Mouse (Mus musculus): ENCODE data around the gene Gm17455. TPM values are rescaled to one million over a fixed set of nuclear protein-coding genes. Genes with fewer than 3 reads are reported as not detected.

Gm17455 gene
- polyA plus RNA-seq, 1 experiment from 2014 or later, result 9.0 TPM

DNA sequence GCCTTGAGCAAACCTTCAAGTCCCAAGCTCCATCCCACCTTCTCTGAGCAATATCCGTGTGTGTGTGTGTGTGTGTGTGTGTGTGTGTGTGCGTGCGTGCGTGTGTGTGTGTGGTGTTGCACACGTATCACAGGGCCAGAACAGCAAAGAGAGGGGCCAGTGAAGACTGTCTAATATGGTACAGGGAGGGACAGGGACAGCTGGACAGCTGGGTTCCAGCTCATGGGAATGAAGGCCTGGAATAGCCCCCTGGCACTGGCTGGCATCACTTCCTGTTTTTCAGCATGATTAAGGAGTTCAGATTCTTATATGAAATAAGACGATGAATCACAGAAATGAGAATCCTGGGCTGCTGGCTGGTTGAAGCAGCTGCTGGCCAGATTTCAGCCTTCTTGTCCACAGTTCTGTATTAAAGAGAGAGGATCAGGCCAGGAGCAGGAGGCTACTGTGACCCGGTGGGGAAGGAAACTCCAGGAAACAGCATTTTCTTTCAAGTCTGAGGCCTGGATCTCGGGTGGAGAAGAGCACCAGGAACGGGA lies 20.0 kb upstream of the Gm17455 start:
- Histone ChIP-seq H3K27ac (no peak overlapping the region; the same call in 1 of the 2 replicates), H3K27me3 (no peaks in the 10 kb centered on the region), H3K9ac (no peak overlapping the region), H3K9me3 (replicated peaks) (no peaks in the 10 kb centered on the region), H3K4me1 (no peaks in the 10 kb centered on the region), H3K4me2 (replicated peaks) (no peak overlapping the region), H3K4me3 (no peak overlapping the region), H3K36me3 (no peaks in the 10 kb centered on the region)
- no peak for ATAC-seq (ENCODE audit: low FRiP score)
- 76% methylated on average over 9 of the region's 9 CpGs for WGBS

DNA sequence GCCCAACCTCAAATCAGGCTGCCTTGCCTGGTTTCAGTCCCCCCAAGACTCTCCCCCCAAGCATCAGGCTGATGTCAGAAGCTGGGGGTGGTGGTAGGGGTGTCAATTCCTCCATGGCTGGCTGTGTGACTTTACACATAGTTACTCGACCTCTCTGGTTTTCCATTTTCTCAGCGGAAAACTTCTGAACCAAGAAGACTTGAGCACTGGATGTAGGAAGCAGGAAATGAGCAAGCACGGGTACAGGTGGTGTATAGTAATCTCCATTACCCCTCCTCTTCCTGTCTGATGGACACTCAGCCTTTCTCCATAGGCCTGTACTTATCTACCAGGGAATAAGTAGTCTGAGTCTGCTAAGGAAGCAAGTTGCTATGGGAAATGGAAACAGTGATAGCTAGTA lies 19.3 kb upstream of the Gm17455 start:
- ATAC-seq (ENCODE audit: low FRiP score), result no peak
- Histone ChIP-seq H3K27me3 (no peaks in the 10 kb centered on the region), H3K9ac (no peak overlapping the region), H3K4me1 (no peaks in the 10 kb centered on the region), H3K27ac (no peak overlapping the region; the same call in 1 of the 2 replicates), H3K4me3 (no peak overlapping the region), H3K4me2 (replicated peaks) (no peak overlapping the region), H3K36me3 (no peaks in the 10 kb centered on the region), H3K9me3 (replicated peaks) (no peaks in the 10 kb centered on the region)
- 70% methylated on average over 3 of the region's 3 CpGs for WGBS

DNA sequence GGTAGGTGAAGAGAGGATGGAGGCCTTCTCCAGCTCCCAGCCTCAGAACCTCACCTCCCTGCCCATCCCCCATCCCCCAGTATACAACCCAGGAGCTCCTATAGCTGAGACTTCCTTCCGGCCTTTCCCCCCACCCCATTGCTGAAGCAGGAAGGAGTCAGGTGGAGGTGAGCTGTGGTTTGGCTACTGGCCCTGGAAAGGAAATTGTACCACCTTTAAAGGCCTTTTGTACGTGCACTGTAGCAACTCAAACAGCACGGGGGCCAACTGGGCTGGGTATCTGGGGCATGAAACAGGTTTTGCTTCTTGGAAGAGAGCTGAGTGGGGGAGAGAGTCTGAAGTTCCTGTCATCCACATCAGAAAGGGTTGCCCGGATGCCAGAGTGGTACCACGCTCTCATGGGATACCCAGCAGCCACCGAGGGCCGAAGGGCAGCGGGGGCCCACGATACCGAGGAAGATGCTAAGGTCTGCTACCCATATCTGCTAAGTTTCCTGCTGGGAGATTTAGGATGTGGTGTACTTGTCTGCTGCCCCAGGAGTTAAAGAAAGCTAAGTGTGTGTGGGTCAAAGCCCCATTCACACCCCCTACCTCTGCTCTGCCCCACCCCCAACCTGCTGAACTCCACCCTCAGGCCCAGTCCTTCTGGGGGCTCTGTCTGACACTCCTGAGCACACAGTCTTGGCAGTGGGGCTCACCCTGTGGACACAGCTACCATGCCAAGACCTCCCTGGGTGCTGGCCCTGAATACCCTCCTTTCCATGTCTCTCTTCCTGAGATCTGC lies 18.2 kb upstream of the Gm17455 start:
- no peak for ATAC-seq (ENCODE audit: low FRiP score)
- no peaks in the 10 kb centered on the region for H3K27me3 ChIP-seq
- H3K9me3 ChIP-seq (replicated peaks), result no peaks in the 10 kb centered on the region
- H3K4me2 ChIP-seq (replicated peaks), result no peak overlapping the region
- H3K9ac ChIP-seq, result no peak overlapping the region
- no peak overlapping the region for H3K4me3 ChIP-seq
- no peaks in the 10 kb centered on the region for H3K36me3 ChIP-seq
- 73% methylated on average over 10 of the region's 10 CpGs for WGBS
- no peaks in the 10 kb centered on the region for H3K4me1 ChIP-seq
- H3K27ac ChIP-seq, result no peak overlapping the region

DNA sequence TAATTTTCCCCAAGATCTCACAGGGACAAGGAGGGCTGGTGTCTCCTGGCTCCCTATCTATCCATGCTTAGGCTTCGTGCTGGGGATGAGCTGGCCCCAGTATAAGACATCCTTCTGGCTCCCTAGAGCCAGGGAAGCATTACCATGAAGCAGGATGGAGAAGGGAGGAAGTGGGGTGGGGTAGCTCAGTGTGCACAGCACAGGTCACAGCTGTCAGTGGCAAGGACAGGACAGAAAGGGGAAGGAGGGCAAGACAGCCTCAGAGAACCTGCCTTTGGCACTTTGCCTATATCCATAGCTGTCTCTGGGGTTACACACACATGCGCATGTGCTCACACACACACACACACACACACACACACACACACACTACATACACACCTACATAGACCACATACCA lies 11.2 kb upstream of the Gm17455 start:
- no peak overlapping the region for H3K4me3 ChIP-seq
- WGBS, result 89% methylated on average over 2 of the region's 2 CpGs
- 0 out of 2 replicates have a peak, but pooled peaks cover 2% of the 10 kb centered on the region for H3K27me3 ChIP-seq
- ATAC-seq (ENCODE audit: low FRiP score), result no peak
- no peak overlapping the region for H3K4me2 ChIP-seq (replicated peaks)
- H3K9ac ChIP-seq, result no peak overlapping the region
- no peaks in the 10 kb centered on the region for H3K36me3 ChIP-seq
- no peak overlapping the region for H3K27ac ChIP-seq
- peaks cover 9% of the 10 kb centered on the region for H3K4me1 ChIP-seq
- H3K9me3 ChIP-seq (replicated peaks), result no peaks in the 10 kb centered on the region

DNA sequence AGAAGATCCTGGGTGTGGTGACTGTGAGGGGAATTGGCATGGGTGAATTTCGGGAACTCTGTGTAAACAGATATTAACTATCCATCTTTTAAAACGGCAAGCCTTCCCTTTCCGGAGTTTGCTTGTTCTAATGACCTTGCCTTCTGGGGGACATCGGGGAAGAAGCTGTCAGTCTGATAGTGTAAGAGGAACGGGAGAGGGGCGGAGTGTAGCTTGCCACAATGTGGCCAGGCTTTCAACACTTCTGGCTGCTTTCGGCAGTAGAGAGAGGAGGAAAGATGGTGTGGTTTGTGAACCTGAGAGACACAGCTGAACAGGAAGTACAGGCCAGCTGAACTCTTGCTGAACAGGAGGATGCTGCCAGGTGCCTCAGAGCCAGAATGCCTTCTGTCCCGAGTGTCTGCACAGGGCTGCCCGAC lies 10.1 kb upstream of the Gm17455 start:
- H3K4me1 ChIP-seq, result peaks cover 9% of the 10 kb centered on the region
- no peak overlapping the region for H3K27ac ChIP-seq
- H3K36me3 ChIP-seq, result no peaks in the 10 kb centered on the region
- H3K4me3 ChIP-seq, result no peak overlapping the region
- H3K9ac ChIP-seq, result no peak overlapping the region
- H3K9me3 ChIP-seq (replicated peaks), result no peaks in the 10 kb centered on the region
- no peak for ATAC-seq (ENCODE audit: low FRiP score)
- 0 out of 2 replicates have a peak, but pooled peaks cover 2% of the 10 kb centered on the region for H3K27me3 ChIP-seq
- no peak overlapping the region for H3K4me2 ChIP-seq (replicated peaks)
- 60% methylated on average over 9 of the region's 9 CpGs for WGBS

DNA sequence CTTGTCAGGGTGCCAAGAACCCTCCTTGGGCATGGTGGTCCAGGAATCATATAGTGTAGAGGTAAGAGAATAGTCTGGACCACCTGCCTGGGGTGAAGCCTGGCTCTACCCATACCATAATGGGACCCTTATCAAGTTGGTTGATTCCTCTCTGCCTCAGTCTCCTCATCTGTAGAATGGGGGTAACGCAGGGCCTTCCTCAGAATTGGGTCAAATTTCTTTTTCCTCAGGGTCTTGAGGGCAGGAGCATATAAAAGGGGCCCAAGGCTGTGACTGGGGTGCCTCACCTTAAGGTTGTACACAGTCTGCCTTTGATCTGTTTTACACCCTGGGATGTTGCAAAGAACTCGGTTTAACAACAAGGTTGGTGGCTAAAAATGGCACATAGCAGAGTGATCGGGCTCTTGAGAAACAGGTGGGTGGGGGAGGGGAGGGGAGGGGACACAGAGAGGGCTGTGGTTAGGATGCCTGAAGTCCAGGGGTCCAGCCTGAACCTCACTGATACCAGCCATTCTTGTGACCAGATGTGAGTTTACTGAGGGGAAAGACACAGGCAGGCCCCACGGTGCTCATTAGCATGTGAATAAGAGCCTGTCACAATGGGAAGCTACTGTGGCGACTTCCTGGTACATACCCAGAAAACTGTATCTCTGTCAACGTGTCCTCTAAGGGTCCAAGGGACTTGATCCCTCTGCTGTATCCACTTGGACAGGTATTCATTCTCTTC lies 9.2 kb upstream of the Gm17455 start:
- no peak for ATAC-seq (ENCODE audit: low FRiP score)
- Histone ChIP-seq H3K36me3 (no peaks in the 10 kb centered on the region), H3K4me1 (peaks cover 9% of the 10 kb centered on the region), H3K9ac (no peak overlapping the region), H3K27ac (no peak overlapping the region), H3K4me3 (no peak overlapping the region), H3K9me3 (replicated peaks) (no peaks in the 10 kb centered on the region), H3K27me3 (0 out of 2 replicates have a peak, but pooled peaks cover 2% of the 10 kb centered on the region), H3K4me2 (replicated peaks) (no peak overlapping the region)
- WGBS, result 36% methylated on average over 6 of the region's 6 CpGs

DNA sequence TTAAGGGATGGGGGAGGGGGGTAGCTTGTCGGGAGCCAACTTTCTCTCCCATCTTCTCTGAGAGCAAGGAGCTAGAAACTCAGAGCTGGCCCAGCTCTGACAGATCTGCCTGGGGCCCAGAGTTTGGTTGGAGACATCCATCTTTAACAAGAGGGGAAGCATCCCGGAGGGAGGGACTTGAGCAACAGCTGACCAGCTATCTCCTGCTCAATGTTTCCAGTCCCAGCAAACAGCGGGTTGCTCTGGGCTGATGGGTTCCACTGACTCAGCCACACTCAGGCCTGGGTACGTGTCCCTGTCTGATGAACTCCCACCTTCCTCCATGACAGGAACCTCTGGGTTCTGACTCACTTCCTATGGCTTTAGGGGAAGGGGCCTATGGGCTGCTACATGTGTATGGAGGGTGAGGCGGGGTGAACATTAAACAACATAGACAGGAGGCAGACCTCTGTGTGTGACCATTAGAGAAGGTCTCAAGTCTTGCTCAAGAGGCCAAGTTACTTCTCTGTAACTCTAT lies 8.6 kb upstream of the Gm17455 start:
- WGBS, result 60% methylated on average over 5 of the region's 5 CpGs
- no peak overlapping the region for H3K4me2 ChIP-seq (replicated peaks)
- no peaks in the 10 kb centered on the region for H3K9me3 ChIP-seq (replicated peaks)
- 0 out of 2 replicates have a peak, but pooled peaks cover 2% of the 10 kb centered on the region for H3K27me3 ChIP-seq
- H3K36me3 ChIP-seq, result no peaks in the 10 kb centered on the region
- H3K4me3 ChIP-seq, result no peak overlapping the region
- no peak overlapping the region for H3K27ac ChIP-seq
- no peak for ATAC-seq (ENCODE audit: low FRiP score)
- peaks cover 12% of the 10 kb centered on the region for H3K4me1 ChIP-seq
- no peak overlapping the region for H3K9ac ChIP-seq

DNA sequence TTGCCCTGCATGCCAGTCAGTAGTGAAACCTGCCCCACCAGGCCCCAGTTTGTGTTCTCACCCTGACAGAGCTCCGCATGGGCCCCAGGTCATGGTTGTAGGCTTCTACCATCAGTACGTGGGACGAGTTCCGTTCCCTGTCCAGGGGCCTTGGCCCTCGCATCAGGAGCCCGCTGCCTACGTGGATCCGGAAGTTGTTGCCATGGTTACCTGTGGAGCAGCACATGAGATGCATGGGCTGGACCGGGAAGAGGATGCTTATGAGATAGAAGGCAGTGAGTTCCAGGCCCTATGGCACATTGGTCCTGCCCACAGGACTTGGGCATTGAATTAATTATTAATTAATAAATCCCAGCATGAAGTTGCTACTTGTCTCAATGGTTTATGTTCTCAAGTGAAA lies 7.9 kb upstream of the Gm17455 start:
- H3K9ac ChIP-seq, result no peak overlapping the region
- 80% methylated on average over 9 of the region's 9 CpGs for WGBS

DNA sequence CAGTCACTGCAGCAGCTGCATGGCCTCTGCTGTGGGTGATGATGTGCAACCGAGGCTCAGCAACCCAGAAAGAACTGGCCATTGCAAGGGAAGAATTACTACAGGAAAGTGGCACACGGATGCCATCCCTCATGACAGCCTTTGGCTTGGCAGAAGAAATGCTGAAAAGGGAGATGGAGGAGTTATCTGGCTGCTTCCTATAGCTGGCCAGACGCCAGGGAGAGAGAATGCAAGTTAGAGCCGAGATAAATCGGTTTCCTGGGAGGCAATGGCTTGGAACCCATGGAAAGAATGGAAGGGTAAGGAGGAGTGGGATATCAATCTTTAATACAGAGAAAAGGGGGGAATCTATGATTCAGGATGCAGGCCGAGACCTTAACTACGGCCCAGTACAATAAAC lies 4.6 kb upstream of the Gm17455 start:
- Histone ChIP-seq H3K27ac (no peak overlapping the region), H3K4me3 (no peak overlapping the region), H3K9ac (no peak overlapping the region), H3K9me3 (replicated peaks) (no peaks in the 10 kb centered on the region), H3K4me2 (replicated peaks) (no peak overlapping the region), H3K36me3 (no peaks in the 10 kb centered on the region), H3K27me3 (0 out of 2 replicates have a peak, but pooled peaks cover 2% of the 10 kb centered on the region), H3K4me1 (peaks cover 24% of the 10 kb centered on the region)
- WGBS, result 75% methylated on average over 7 of the region's 7 CpGs
- no peak for ATAC-seq (ENCODE audit: low FRiP score)

More for the DNA sequence above, 7.9 kb upstream of the Gm17455 start:
- peaks cover 12% of the 10 kb centered on the region for H3K4me1 ChIP-seq
- H3K27ac ChIP-seq, result no peak overlapping the region
- H3K4me3 ChIP-seq, result no peak overlapping the region
- no peaks in the 10 kb centered on the region for H3K36me3 ChIP-seq
- H3K9me3 ChIP-seq (replicated peaks), result no peaks in the 10 kb centered on the region
- no peak overlapping the region for H3K4me2 ChIP-seq (replicated peaks)
- H3K27me3 ChIP-seq, result 0 out of 2 replicates have a peak, but pooled peaks cover 2% of the 10 kb centered on the region
- ATAC-seq (ENCODE audit: low FRiP score), result no peak

DNA sequence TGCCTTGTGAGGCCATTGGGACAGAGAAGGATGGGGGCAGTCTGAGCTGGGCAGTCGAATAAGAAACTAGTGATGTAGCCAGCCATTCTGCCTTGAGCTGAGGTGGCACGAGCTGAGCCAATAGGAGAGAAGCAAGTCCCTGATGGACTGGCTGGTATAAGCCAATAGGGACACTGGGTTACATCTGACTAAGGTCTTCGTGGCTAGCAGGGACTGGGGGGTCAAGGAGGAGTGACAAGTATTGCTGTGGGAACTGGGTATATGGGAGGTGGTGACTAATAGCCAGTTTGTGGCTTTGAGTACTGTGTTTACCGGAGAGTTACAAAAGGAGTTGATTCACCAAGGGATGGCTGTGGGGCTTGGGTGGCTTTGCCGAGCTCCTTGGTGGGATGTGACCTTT lies 3.9 kb upstream of the Gm17455 start:
- Histone ChIP-seq H3K27me3 (0 out of 2 replicates have a peak, but pooled peaks cover 2% of the 10 kb centered on the region), H3K9ac (no peak overlapping the region), H3K9me3 (replicated peaks) (no peaks in the 10 kb centered on the region), H3K4me2 (replicated peaks) (no peak overlapping the region), H3K36me3 (no peaks in the 10 kb centered on the region), H3K4me1 (peaks cover 25% of the 10 kb centered on the region), H3K4me3 (no peak overlapping the region), H3K27ac (no peak overlapping the region)
- ATAC-seq (ENCODE audit: low FRiP score), result no peak
- 69% methylated on average over 5 of the region's 5 CpGs for WGBS

DNA sequence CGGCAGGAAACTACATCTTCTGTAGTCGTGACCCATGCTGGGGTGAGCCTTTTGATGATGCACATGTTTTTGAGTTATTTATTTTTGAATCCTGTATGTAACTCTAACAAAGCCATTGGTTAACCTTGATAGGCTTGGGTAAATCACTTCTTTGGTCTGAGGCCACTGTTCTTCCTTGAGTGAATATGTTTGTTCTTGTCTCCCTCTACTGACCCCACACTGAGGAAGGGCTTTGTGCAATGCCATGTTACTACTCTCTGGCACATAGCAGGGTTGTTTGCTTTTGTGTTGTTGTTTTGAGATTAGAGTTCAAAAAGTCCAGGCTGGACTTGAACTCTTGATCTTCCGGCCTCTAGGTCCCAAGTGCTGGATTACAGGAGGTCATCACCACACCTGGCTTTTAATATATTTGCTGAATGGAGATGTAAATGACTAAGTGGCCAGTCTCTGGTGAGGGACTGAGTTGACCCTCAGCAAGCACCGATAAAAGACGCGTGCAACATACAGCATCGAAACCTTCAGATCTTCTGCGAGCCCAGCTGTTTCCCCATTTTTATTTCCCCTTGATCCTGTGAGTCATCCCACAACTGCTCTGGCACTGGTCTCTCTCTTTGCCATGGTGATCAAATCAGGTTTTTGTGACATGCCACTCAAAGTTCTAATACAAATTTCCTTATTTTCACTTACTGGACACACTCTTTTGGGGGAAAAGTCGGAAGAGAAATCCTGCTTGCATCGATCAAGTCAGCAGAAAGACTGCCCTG lies 1.3 kb upstream of the Gm17455 start:
- WGBS, result 90% methylated on average over 10 of the region's 10 CpGs
- Histone ChIP-seq H3K9ac (no peak overlapping the region), H3K4me1 (peaks cover 22% of the 10 kb centered on the region), H3K36me3 (no peaks in the 10 kb centered on the region), H3K4me3 (no peak overlapping the region), H3K4me2 (replicated peaks) (no peak overlapping the region), H3K27me3 (no peaks in the 10 kb centered on the region), H3K27ac (no peak overlapping the region), H3K9me3 (replicated peaks) (no peaks in the 10 kb centered on the region)
- no peak for ATAC-seq (ENCODE audit: low FRiP score)

All from hindbrain, embryonic 12.5 days (tissue).